Mouse (Mus musculus) heart, postnatal 14 days (tissue): ENCODE results near the gene Unc5a. TPM values are rescaled to one million over a fixed set of nuclear protein-coding genes. Genes with fewer than 3 reads are reported as not detected.

Source experiments
- DNase-seq, 2 experiments: peaks; one replicate each; pipeline ENCODE4 v3.0.0; 2021 to 2022
- intact Hi-C: fragments of 180-260 bp; cut with DNase I; formaldehyde crosslinking; loops from one replicate; pipeline ENCODE4 v1.15.1; 2025
- total RNA-seq, 2 experiments: library from RNA; stranded (reverse); gene quantifications; 2 replicates each; pipeline ENCODE4 v1.2.3; 2021

Gene Unc5a
- total RNA-seq, 2 experiments from 2014 or later = 0.60 to 0.63 TPM

DNA sequence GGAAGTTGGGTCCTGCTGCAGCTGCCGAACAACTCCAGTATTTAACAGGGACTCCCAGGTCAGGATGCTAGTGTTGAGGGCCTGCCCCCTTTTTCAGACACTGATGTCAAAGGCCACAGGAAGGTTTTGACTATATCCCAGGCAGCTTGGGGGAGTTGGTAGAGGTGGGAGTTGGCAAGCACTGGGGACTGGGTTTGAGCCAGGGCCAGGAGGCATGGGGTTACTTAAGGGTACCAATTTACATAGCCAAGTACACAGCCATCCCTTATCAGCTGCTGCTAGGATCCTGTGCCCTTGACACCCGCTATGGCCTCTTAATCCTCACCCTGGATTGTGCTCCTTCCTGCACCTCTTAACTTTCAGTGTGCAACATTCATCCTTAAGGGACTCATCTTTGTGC lies 5.5 kb downstream of the Unc5a start:
- intact Hi-C loops = no loop called here
- no peak for DNase-seq

DNA sequence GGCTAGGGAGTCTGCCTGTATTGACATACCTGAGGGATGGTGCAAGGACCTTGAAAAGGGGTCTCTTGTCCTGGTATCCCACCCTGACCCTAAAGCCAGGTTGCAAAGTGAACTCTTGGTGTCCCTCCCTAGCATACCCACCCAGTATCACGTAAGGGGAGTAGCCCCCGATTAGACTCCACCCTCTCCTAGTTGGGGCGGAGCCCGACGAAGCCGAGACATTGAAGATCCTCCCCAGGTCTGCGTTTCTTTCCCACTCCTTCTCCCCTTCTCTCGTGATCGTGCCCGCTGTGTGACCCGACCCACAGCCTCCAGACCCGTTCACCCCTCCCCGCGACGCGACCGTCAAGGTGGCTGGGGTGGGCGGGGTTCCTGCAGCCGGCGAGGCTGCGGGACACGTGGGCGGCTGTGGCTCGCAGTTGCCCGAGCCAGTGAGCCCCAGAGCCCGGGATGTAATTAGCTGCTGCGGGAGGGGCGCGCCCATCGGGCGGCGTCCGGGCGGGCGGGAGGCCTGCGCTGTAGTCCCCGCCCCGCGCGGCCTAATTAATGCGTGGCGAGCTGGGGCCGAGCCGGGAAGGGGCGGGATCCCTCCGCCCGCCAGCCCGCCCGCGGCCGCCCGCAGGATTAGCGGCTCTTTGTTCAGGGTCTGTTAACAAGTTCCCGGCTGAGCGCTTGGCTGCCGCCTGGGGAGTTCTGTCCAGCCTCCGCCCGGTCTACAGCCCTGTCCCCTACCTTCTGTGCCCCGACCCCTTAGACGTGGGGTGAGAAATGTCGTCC lies 6.7 kb downstream of the Unc5a start:
- peak; percentile 28 to 34 for DNase-seq
- intact Hi-C loops = no loop called here

DNA sequence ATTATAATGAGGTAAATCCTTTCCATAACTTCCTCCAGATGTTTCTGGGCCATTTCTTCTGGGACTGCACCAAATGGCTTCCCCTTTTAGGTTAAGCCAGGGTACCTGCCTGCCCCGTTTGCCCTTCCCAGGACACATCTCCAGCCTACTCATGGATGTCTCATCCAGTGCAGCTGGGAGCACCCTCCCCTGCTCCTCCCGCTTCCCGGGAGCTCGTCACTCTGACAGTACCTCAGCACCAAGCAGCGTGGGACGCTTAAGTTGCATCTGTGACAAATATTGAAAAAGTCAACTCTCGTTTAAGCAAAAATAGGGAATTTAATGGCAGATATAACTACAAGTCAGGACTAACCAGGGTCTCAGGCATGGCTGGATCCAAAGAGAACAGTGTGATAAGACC lies 8.1 kb downstream of the Unc5a start:
- no peak for DNase-seq
- intact Hi-C loops = no loop called here

DNA sequence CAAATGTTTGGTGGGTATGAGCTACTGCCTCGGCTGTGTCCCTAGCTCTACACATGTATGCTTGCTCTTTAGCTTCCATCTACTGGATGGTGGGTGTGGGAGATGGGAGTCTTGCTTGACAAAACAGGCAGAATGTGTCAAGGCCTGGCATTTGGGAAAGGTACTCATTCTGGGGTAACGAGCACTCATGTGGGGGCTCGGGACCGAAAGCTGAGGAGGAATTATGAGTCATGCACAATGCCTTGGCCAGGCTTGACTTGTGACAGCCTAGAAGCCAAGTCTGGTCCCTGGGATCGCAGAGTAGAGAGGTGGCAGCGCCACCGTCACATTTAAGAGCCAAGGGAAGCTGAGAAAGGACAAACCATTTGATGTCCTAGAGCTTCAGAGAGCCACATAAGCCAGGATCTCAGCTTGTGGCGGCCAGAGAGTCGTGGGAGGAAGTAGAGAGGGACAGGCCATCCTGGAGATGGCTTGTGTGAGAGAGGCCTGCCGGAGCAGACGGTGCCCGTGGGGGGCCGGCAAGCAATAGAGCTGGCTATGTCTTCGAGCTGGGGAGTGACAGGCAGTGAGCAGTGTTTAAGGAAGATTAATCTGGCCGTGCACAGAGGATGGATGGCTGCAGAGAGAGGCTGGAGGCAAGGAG lies 10.0 kb downstream of the Unc5a start:
- intact Hi-C loops = no loop called here
- no peak for DNase-seq

DNA sequence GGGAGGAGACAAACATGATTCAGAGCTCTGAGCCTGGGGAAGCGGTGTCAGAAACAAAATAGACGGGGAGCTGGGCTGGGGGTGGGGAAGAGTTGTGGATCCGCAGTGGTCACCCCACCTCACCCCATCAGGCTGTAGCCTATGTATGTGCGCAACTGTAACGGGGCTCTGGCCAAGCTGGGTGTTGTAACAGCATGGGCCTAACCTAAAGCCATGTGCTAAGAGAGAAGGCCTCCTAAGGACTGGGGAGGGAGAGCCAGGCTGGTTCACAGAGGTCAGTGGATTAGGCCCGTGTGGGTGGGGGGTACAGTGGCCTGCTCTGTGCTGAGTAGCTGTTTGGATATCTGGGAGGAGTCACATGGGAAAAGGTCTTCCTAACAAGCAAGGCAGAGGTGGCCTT lies 10.6 kb downstream of the Unc5a start:
- intact Hi-C loops = loop anchor here (5.0 kb wide), 1 partner anchor 163 kb away; no protein-coding TSS in a partner anchor
- no peak for DNase-seq

DNA sequence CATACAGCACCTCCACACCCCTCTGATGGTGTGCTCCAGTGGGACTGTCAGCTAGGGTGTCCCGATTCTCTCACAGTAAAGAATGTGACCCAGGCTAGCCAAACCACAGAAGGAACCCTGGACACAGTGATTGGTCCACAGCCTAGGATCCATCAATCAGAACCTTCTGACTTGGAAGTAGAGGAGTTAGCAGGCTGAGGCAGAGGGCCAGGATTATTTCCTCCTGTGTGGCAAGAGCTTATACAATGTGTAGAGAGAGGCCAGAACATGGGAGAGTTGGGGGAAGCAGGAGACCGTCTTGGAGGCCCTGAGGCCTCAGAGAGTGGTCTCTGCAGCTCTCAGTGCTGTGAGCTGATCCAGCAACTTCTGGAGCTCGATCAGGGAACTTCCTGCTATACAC lies 11.3 kb downstream of the Unc5a start:
- intact Hi-C loops = loop anchor here (5.0 kb wide), 1 partner anchor 163 kb away; no protein-coding TSS in a partner anchor
- DNase-seq = no peak

DNA sequence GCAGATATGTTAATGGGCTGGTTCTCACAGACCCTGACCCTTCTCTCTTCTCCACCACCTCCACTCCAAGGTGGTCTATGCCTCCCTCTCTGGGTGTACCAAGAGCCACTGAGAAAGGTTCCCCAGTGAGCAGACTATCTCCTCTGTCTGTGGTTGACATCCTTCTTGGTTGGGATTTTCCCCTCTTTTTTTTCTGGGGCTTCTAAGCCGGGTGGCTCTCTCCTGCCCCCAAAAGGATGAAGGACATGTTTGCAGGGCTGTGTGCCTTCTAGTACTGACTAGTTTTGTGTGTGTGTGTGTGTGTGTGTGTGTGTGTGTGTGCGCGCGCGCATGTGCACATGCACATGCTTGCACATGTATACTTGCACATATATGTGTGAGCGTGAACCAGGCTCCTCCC lies 16.0 kb downstream of the Unc5a start:
- DNase-seq = no peak
- intact Hi-C loops = no loop called here

DNA sequence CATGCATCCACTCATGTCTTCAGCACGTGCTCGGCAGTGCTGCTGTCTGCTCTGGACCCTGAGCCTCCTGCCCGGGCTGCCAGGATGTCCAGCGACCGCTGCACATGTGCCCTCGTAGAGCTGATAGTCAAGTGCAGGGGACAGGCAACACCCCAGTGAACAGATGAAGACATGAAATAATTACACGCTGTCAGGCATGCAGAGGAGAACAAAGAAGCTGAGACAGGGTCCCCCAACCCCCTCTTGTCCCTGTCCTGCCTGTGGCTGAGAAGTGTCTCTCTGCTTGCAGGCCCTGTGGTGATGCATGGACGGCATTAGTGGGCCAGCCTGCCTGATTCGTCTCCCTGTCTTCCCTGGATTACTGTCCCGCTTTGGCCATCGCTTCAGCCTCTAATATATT lies 18.3 kb downstream of the Unc5a start:
- intact Hi-C loops = no loop called here
- no peak for DNase-seq

DNA sequence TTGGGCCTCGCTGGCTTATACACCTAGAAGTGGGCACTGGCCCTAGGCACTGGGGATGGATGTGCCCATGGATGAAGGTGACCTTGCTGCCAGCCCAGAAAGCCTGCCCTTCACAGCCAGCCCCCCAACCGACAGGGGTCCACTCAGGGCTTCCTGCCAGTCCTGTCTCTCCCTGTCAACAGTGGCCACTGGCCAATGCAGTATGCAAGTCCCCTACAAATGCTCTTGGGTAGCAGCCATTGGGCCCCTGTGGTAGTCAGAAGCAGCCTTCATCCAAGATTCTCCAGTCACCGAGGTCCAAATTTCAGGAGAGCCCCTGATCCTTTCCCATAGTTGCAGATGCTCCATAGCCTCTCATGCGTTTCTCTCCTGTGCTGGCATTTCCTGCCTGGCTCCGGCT lies 19.4 kb downstream of the Unc5a start:
- DNase-seq = no peak
- intact Hi-C loops = no loop called here

DNA sequence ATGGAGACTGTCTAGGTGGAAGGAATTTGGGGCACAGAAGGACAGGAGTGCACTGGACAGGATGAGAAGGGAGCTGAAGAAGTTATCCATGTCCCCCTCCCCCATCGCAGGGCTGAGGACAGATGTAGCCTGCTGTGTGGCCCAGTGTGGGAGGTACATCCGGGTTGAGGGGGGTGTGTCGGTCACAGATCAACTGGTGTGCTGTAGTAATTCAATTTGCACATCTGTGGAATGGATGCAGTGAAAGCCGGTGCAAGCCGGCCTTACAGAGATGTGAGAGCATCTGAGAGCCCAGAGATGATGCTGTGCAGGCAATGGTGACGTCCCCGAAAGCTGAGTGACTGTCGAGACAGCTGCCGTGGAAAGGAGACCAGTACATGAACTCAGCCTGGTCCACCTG lies 20.3 kb downstream of the Unc5a start:
- intact Hi-C loops = no loop called here
- no peak for DNase-seq

DNA sequence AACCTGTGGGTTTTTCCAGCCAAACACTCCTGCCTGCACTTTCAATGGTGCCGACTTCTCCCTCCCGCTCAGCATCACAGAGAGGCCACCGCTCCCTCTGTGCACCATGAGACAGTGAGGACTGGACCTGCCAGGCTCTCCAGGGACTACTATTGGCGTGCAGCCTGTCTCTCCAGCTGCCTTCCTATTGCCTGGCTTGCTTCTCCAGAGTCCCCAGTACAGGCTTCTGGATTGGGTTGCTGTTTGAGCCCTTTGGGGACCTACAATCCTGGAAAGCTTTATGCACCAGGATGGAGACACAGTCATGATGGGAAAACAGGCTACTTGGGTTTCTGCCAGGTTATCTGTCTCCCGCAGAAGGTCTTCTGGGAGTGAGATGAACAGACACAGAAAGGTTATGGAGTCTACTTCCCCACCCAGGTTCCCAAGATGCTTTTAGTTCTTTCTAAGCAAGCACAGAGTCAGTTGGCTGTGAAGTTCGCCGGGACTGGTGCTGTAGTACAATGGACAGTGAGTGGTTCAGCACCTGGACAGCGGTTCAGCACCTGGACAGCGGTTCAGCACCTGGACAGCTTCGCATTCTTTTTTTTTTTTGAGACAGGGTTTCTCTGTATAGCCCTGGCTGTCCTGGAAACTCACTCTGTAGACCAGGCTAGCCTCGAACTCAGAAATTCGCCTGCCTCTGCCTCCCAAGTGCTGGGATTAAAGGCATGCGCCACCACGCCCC lies 21.5 kb downstream of the Unc5a start:
- peak; percentile 51 to 67 for DNase-seq
- intact Hi-C loops = no loop called here

DNA sequence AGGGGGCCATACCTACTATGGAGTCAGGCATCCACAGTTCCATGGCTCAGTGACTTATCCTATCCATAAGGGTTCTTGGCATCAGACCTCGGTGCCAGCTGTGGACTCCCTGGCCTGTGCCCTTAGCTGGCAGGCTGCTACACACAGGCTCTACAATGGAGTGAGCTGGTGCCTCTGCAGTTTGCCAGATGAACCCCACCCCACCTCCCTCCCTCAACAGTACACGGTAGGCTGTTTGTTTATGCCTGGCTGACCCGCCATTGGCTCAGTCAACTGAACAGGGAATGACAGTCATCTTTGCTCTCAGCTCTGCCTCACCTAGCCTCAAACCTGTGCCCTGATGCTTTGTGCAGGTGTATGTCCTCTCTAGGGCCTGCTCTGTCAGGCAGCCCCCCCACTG lies 26.3 kb downstream of the Unc5a start:
- no peak for DNase-seq
- intact Hi-C loops = no loop called here

DNA sequence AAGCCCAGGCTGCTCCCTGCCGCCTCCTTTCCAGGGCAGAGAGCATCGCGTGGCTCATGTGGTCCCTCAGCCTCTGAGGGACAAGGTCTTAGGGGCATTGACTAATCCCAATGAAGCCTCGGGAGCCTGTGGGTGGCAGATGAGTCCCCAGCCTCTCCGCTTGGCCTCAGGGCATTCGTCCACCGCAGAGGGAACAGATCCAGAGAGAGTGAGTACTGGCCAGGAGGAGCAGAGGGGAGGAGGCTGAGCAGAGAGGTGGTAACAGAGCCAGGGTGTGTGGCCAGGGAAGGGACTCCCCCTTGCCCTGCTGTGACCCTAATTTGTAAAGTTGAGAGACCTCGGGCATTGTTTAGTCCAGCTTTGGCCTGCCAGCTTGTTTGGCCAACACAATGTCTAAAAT lies 29.6 kb downstream of the Unc5a start:
- DNase-seq = no peak
- intact Hi-C loops = no loop called here

DNA sequence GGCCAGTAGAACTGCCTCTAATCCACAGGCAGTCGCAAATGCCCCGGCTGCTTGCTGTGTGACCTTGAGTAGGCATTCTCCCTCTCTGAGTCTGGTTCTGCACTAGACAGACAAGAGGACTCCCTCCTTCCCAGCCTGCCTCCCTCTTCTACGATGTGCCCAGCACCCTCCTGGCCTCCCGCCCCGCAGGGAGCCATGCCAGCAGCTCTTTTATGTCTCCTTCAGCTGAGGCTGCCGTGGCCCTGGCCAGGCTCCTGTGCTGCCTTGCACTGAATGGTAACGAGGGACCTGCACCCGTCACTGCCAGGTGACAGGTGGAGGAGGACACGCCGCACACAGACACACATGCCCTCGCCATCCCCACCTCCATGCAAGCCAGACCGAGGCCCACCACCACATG lies 31.7 kb downstream of the Unc5a start:
- no peak for DNase-seq
- intact Hi-C loops = no loop called here

DNA sequence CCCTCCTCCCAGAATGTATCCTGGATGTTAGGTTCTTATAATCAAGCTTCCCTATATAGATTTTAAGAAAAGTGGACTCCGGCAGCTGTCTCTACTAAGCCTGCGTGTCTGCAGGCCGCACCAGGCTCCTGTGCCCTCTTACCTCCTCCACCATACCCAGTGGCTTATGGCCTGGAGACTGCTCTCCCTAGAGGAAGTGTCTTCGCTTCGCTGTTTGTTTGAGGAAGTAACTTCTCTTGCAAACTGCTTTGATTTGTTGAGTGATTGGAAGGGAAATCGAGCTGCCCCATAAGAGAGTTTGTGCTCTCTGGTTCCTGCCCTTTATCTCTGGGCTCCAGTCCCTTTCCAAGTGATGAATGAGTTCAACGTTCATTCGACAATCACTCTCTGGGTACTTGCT lies 33.8 kb downstream of the Unc5a start:
- intact Hi-C loops = no loop called here
- no peak for DNase-seq

DNA sequence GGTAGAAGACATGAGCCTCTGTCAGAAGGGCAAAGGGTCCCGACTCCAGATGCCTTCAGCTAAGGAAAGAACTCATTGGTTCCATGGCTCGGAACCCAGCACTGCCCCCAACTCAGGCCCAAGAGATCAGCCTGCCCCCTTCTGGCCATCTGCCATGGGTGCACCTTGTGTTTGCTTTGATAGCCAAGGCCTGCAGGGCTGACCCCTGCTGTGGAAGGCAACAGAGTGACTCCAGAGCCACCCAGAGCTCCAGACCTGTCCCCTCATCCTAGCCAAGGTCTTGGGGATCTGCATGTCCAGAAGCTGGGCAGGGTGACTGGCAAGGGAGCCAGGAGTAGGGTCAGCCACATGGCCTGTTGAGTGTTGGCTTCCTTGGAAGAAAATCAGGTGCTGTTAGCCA lies 34.4 kb downstream of the Unc5a start:
- intact Hi-C loops = no loop called here
- no peak for DNase-seq

DNA sequence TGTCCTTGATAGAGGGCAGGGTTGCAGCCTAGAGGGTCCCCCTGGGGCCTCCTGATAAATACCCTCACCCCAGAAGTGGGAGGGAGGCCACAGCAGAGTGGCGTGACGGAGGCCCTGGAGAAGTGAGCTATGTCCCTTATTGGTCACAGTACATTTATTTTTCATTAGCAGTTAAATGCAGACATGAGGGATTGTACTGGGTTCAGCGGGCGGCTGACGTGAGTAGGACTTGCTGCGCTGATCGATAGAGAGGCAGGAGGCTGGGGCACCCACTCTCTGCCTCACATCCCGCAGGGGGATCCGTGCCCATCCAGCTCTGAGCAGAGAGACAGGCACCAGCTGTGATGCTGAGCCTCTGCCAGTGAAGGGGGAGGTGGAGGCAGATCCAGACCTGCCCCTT lies 38.2 kb downstream of the Unc5a start:
- DNase-seq = no peak
- intact Hi-C loops = no loop called here

DNA sequence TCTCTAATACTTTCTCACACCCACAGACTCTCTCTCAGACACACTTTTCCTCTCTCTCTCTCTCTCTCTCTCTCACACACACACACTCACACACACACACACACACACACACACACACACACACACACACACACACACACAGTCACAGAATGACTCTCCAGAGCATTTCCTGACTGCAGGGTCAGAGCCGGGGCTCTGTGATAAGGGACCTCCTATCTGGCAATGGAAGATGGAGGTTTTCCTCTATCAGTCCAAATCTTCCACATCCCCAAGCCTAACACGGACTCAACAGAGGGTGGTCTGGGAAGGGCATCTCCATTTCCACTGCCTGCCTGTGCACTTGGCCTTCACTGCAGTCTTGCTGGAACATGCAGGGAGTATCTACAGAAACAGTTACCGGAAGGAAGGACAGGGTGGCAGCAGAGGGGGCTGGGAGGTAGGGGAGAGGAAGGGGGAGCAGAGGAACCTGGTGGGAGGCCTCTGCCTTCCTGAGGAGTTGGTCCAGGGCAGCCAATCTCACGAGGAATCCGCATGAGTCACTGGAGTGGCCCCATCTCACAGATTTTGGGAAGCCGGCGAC lies 39.1 kb downstream of the Unc5a start:
- no peak for DNase-seq
- intact Hi-C loops = no loop called here

DNA sequence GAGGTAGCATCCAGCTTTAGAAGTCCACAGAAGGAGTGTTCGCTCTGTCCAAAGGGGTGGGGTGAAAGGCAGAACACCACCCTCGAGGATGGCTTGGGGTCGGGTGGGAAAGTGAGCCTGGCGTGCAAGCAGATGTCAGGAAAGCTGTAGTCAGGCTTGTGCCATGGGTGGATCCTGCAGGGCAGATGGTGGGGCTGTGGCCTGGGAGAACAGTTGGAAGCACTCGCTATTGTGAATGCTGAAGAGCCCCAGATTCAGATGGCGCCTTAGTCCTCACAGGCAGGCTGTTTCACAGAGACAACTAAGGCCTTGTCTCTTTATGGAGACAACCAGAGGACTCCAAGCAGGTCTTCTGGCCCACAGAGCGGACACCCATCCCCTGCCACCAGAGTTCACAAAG lies 43.0 kb downstream of the Unc5a start:
- DNase-seq = no peak
- intact Hi-C loops = no loop called here

DNA sequence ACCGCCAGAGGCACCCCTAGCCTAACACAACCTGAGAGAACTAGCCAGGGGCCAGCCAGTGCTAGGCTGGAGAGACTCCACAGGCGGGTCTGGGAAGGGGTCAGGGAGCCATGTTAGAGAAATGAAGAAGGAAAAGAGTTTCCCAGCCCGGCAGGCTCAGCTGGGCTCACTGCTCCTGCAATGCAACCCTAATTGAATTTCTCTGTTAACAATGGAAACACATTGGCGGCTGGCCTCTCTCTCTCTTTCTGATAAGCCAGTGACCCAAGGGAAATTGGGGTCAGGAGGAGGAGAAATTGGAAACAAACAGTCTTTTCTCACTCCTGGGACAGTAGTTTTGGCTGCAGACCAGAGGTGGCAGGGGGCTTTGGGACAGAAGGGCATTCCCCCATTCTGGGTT lies 45.4 kb downstream of the Unc5a start:
- DNase-seq = no peak
- intact Hi-C loops = no loop called here

DNA sequence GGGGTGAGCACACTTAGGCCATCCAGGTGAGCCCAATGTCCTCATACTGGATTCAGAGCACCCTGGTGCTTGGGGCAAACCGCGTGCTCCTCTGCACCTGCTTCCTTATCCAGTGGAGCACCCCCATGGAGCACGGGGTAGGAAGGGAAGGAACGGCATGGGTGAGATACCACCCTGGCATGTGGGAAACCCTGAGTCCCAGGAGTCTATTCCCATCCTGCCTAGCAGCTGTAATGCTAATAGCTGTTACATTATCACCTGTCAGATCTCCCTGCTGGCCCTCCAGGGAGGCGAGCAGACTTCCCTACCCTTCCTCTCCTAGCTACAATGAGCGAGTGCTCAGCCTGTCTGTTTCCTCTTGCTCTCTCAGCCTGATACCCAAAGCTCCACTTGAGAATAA lies 46.0 kb downstream of the Unc5a start:
- no peak for DNase-seq
- intact Hi-C loops = no loop called here
